Mouse (Mus musculus): ENCODE measurements around the gene Gm7995.
"Not testable (repeated sequence)": the region's sequence is repeated elsewhere in the genome, so short reads cannot be mapped to it uniquely, and the experiment has no call there.

Gene Gm7995

DNA sequence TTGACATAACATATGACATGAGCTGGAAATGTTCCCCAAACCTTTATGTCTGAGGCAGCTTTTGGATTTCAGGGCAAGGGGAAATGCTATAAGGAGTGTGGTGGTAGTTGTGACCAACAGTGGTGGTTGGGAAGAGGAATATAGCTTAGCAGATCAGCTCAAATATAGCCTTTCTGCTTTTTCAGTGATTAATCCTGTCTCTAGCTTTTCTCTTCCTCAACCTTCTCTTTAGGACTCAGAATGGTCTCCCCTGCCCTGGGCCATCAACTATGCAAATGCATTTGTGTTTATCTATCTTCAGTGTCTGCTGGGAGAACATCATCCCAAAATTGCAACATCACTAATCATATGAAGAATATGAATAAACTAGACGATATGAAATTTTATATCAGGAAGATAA lies at the start of gene Gm7995:
Gene Gm7995 (plus strand): TSS at position 301 of the 400 bp plus-strand sequence.
- not testable (repeated sequence) for DNase-seq (ENCODE audit: low spot score)

GRCm38 (mm10) chr14:42297258-42297657 lies 12.8 kb upstream of the Gm7995 start, which contains the start of gene Gm9611:
Gene Gm9611, minus strand, starts transcription at chr14:42297358.
- not testable (repeated sequence) for DNase-seq (ENCODE audit: low spot score)

All from urinary bladder, postnatal 25 days (tissue).